Mouse (Mus musculus) midbrain, embryonic 11.5 days (tissue): ENCODE measurements around the gene Il2ra. TPM values are rescaled to one million over a fixed set of nuclear protein-coding genes. Genes with fewer than 3 reads are reported as not detected.
"Not testable (repeated sequence)": the region's sequence is repeated elsewhere in the genome, so short reads cannot be mapped to it uniquely, and the experiment has no call there.

Source experiments
- ATAC-seq: fragments of 200-750 bp; cut with Nextera tagmentation; 2 replicates; pipeline ENCODE4 v1.8.0; 2017; ENCODE audit warnings: moderate TSS enrichment, moderate library complexity; ENCODE audit not compliant: low FRiP score
- DNase-seq: peaks from one replicate; pipeline ENCODE4 v3.0.0; 2015; ENCODE audit warnings: low spot score; ENCODE audit errors: missing footprints
- H3K27ac ChIP-seq: fragments of 300-500 bp; sonication (generic); 2 replicates; pipeline ENCODE4 v1.5.1; 2014; ENCODE audit warnings: low read depth, low read length
- H3K27me3 ChIP-seq: fragments of 300-500 bp; sonication (generic); 2 replicates; pipeline ENCODE4 v1.6.1; 2014; ENCODE audit warnings: mild to moderate bottlenecking, low read length, moderate library complexity, mixed read lengths; ENCODE audit not compliant: control insufficient read depth, insufficient read depth
- H3K36me3 ChIP-seq: fragments of 300-500 bp; sonication (generic); 2 replicates; pipeline ENCODE4 v1.6.1; 2014; ENCODE audit warnings: mild to moderate bottlenecking, low read length, moderate library complexity, mixed read lengths; ENCODE audit not compliant: control insufficient read depth, insufficient read depth
- H3K4me1 ChIP-seq: fragments of 300-500 bp; sonication (generic); 2 replicates; pipeline ENCODE4 v1.6.1; 2014; ENCODE audit warnings: low read length; ENCODE audit not compliant: control insufficient read depth, insufficient read depth
- H3K4me2 ChIP-seq: fragments of 300-500 bp; sonication (generic); 2 replicates; pipeline ENCODE4 v1.6.1; 2014; ENCODE audit warnings: mild to moderate bottlenecking, moderate library complexity
- H3K4me3 ChIP-seq: fragments of 300-500 bp; sonication (generic); 2 replicates; pipeline ENCODE4 v1.5.1; 2014; ENCODE audit warnings: low read depth, low read length
- H3K9ac ChIP-seq: fragments of 300-500 bp; sonication (generic); 2 replicates; pipeline ENCODE4 v1.6.1; 2014; ENCODE audit warnings: low read length
- H3K9me3 ChIP-seq: fragments of 300-500 bp; sonication (generic); 2 replicates; pipeline ENCODE4 v1.6.1; 2016; ENCODE audit warnings: low read length; ENCODE audit not compliant: control insufficient read depth
- WGBS: fragments of 180-500 bp; shearing (Covaris S2); extraction: QIAGEN DNeasy Blood & Tissue Kit; methylation state at CpG from one replicate; pipeline ENCODE4 v1.1.7; 2014; 5-methylcytosine and 5-hydroxymethylcytosine counted together
- polyA plus RNA-seq: library from polyadenylated mRNA; unstranded; fragments of >200 nt; fragmentation: Nextera tagmentation; extraction: Ambion mirVana; gene quantifications from 2 replicates; pipeline ENCODE4 v1.2.1, GENCODE M21; 2014

Il2ra gene
- polyA plus RNA-seq, 1 experiment from 2014 or later, result not detected

DNA sequence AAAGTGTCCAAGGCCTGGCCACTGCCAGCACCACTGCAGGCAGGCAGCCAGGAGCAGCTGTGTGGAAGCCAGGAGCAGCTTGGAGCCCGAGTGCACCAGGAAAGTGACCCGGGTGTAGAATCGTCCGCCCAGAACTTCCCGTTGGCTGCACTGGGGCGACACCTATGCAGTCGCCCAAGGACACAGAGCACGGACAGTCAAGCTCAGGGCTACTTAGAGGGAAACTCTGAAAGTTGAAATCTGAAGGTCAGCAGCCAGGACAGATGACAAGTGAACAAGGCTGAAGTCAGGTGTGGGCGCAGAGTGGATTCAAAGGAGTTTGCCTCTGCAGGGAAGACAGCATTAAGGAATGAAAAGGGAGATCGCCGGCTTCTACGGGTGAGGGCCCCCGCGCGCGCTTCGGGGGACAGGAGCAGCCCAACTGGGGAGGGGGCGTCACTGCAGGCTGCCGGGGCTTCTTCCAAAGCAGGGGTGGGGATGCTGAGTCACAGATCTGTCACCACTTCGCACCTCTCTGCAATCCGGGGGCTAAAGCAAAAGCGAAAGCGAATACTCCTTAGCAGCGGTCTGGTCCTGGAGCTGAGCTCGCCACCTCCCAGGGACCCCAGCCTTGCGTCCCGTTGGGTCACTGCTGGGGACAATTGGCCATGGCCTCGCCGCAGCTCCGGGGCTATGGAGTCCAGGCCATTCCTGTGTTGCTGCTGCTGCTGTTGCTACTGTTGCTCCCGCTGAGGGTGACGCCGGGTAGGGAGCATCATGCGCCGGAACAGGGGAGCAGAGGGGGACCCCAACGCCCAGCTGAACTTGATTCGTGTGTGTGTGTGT is 62.8 kb downstream of the Il2ra start, which contains the start of gene Il15ra:
Gene Il15ra (plus strand): TSS at position 90 of the 825 bp plus-strand sequence.
- WGBS, result under 1% methylated on average over 37 of the region's 37 CpGs
- H3K4me1 ChIP-seq, result peaks cover 6% of the 10 kb centered on the region

GRCm38 (mm10) chr2:11706030-11706745 is 63.6 kb downstream of the Il2ra start:
- WGBS, result 5% methylated on average over 28 of the region's 28 CpGs
- H3K4me3 ChIP-seq, result peak overlapping the region; percentile 54
- peak; percentile 89 for DNase-seq
- peaks cover 13% of the 10 kb centered on the region for H3K27me3 ChIP-seq
- peak; percentile 71 for ATAC-seq
- peaks cover 6% of the 10 kb centered on the region for H3K4me1 ChIP-seq
- no peak overlapping the region for H3K27ac ChIP-seq
- peak overlapping the region; percentile 65 for H3K9ac ChIP-seq
- H3K4me2 ChIP-seq, result peak overlapping the region; percentile 98
- no peaks in the 10 kb centered on the region for H3K36me3 ChIP-seq
- no peaks in the 10 kb centered on the region for H3K9me3 ChIP-seq

More for the DNA sequence above, 62.8 kb downstream of the Il2ra start, which contains the start of gene Il15ra:
- H3K4me2 ChIP-seq, result peak within 1 kb of the TSS; percentile 98
- H3K27ac ChIP-seq, result no peak within 1 kb of the TSS
- ATAC-seq (peak; percentile 77), DNase-seq (peak; percentile 96)
- peaks cover 13% of the 10 kb centered on the region for H3K27me3 ChIP-seq
- H3K9me3 ChIP-seq, result no peaks in the 10 kb centered on the region
- H3K36me3 ChIP-seq, result no peaks in the 10 kb centered on the region
- H3K4me3 ChIP-seq, result peak within 1 kb of the TSS; percentile 54
- peak within 1 kb of the TSS; percentile 65 for H3K9ac ChIP-seq

DNA sequence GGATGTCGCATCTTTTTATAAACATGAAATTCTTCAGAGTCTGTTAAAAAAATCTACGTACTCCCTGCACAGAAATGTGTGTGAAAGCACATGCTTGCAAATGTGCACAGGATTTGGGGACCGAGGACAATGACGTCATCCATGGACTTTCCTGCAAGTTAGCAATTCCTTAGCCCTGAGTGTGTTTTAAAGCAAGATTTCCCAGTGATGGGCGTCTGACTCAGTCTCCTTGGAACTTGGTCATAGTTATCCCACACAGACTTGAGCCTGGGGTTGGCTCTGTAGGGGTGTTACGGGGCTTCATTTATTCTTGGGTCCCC is 64.1 kb downstream of the Il2ra start:
- Histone ChIP-seq H3K27me3 (peaks cover 13% of the 10 kb centered on the region), H3K4me2 (peak overlapping the region; percentile 98), H3K4me3 (no peak overlapping the region), H3K27ac (no peak overlapping the region), H3K9ac (no peak overlapping the region), H3K9me3 (no peaks in the 10 kb centered on the region), H3K36me3 (no peaks in the 10 kb centered on the region), H3K4me1 (peaks cover 6% of the 10 kb centered on the region)
- peak; percentile 92 for DNase-seq
- 42% methylated on average over 6 of the region's 6 CpGs for WGBS
- no peak for ATAC-seq

DNA sequence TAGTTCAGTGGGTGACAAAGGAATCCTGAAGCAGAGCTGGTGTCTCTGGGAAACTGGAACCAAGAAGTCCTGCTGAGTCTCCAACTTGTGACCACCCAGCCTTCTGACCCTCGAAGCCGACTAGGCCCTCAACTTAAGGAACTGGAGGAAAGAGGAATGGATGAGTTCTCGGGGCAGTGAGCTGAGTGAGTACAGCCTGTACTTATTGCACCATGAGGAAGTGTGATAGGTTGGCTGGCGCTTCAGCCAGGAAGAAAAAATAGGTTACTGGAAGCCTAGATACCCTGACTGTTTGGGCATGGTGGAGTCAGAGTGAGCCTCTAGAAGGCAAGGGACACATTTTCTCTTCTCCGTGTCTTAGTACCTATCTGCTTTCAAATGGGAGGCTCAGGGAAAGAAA is 65.9 kb downstream of the Il2ra start:
- 79% methylated on average over 5 of the region's 5 CpGs for WGBS
- DNase-seq (no peak), ATAC-seq (no peak)
- H3K9me3 ChIP-seq, result no peaks in the 10 kb centered on the region
- no peak overlapping the region for H3K27ac ChIP-seq
- peaks cover 6% of the 10 kb centered on the region for H3K4me1 ChIP-seq
- H3K36me3 ChIP-seq, result no peaks in the 10 kb centered on the region
- peaks cover 13% of the 10 kb centered on the region for H3K27me3 ChIP-seq
- no peak overlapping the region for H3K4me3 ChIP-seq
- no peak overlapping the region for H3K4me2 ChIP-seq
- no peak overlapping the region for H3K9ac ChIP-seq

DNA sequence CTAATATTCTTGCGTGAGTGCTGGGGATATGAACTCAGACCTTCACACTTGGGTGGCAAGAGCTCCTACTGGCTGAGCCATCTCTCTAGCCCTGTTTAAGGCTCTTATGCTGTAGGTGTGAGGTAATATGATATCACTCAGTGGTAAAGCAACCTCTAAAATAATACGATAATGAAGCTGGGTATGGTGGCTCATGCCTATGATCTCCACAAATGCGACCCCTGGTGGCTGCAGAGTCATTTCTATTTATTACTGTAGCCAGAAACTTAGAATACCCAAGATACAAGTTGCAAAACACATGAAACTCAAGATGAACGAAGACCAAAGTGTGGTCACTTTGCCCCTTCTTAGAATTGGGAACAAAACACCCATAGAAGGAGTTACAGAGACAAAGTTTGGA is 67.5 kb downstream of the Il2ra start:
- H3K9me3 ChIP-seq, ATAC-seq, H3K4me1 ChIP-seq, H3K27ac ChIP-seq, H3K4me3 ChIP-seq, H3K36me3 ChIP-seq, DNase-seq, H3K4me2 ChIP-seq, H3K9ac ChIP-seq: not testable (repeated sequence)
- WGBS, result 62% methylated on average over 4 of the region's 4 CpGs
- peaks cover 13% of the 10 kb centered on the region for H3K27me3 ChIP-seq

DNA sequence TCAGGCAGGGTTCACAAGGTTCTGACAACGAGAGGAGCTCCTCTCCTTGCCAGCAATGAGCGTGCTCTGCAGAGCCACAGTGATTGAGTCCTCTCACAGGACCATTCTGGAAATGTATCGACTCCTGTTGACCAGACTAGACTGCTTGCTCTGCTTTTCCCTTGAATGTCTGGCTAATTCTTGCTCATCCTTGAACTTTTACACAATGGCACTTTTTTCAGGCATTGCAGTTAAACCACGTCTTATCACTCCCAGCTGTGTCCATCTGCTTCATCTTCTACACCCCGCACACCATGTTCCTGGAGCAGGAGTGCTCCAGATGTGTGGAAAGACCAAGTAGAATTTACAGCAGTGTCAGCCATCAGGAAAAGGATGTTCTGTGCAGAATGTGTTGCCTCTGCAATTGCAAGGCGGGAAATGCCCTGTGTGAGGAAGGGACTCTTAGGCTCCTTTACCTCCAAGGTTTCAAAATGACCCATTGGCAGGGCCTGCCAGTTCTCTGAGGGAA is 69.9 kb downstream of the Il2ra start:
- DNase-seq (no peak), ATAC-seq (no peak)
- no peaks in the 10 kb centered on the region for H3K9me3 ChIP-seq
- H3K36me3 ChIP-seq, result no peaks in the 10 kb centered on the region
- no peak overlapping the region for H3K4me2 ChIP-seq
- H3K27me3 ChIP-seq, result no peaks in the 10 kb centered on the region
- 90% methylated on average over 6 of the region's 6 CpGs for WGBS
- H3K4me3 ChIP-seq, result no peak overlapping the region
- no peak overlapping the region for H3K27ac ChIP-seq
- no peaks in the 10 kb centered on the region for H3K4me1 ChIP-seq
- H3K9ac ChIP-seq, result no peak overlapping the region

GRCm38 (mm10) chr2:11713021-11713420 is 70.4 kb downstream of the Il2ra start:
- Histone ChIP-seq H3K4me3 (no peak overlapping the region), H3K9me3 (no peaks in the 10 kb centered on the region), H3K4me2 (no peak overlapping the region), H3K27ac (no peak overlapping the region), H3K4me1 (no peaks in the 10 kb centered on the region), H3K36me3 (no peaks in the 10 kb centered on the region), H3K9ac (no peak overlapping the region), H3K27me3 (no peaks in the 10 kb centered on the region)
- WGBS, result 75% methylated on average over 3 of the region's 3 CpGs
- ATAC-seq (no peak), DNase-seq (no peak)

DNA sequence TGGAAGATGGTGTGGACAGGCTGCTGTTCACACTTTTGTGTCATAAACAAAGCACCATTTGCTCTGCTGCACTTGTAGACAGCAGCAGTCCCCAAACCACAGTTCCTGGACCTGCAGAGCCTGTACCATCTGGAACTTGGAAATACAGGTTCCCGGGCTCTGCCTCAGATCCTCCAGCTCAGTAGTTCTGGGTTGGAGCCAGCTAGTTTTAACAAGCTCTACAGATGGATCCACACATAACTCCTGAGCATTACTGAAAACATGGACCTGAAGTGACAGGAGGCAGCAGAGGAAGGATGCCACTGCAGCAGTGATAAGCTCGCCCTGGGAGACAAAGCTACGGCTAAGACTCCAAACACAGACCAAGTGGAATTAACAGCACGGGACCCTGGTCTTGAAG is 71.9 kb downstream of the Il2ra start:
- no peaks in the 10 kb centered on the region for H3K4me1 ChIP-seq

DNA sequence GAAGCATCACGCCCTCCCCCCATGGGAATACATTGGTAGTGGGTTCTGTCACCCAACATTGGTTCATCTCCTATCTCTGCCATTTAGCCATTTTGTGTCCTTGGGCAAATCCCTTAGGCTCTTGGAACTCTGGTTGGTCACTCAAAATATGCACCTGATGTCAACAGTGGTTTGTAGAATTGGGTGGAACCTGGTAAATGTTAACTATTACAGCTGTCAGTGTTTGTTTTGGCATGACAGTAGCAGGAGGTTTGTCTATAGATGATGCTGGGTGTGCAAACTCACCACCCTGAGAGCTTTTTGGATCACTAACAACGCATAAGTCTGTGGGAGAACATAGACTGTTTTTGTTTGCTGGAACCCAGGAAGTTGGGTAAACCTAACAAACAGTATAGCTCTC is 76.0 kb downstream of the Il2ra start:
- no peak for ATAC-seq
- Histone ChIP-seq H3K27me3 (no peaks in the 10 kb centered on the region), H3K4me2 (no peak overlapping the region), H3K9ac (no peak overlapping the region), H3K27ac (no peak overlapping the region), H3K9me3 (no peaks in the 10 kb centered on the region), H3K36me3 (no peaks in the 10 kb centered on the region), H3K4me1 (no peaks in the 10 kb centered on the region), H3K4me3 (no peak overlapping the region)
- DNase-seq, result no peak
- WGBS, result 80% methylated on average over 2 of the region's 2 CpGs

More for the DNA sequence above, 71.9 kb downstream of the Il2ra start:
- no peaks in the 10 kb centered on the region for H3K36me3 ChIP-seq
- H3K27ac ChIP-seq, result no peak overlapping the region
- no peak overlapping the region for H3K9ac ChIP-seq
- H3K4me2 ChIP-seq, result no peak overlapping the region
- no peak overlapping the region for H3K4me3 ChIP-seq
- no peaks in the 10 kb centered on the region for H3K27me3 ChIP-seq
- 89% methylated on average over 4 of the region's 4 CpGs for WGBS
- no peaks in the 10 kb centered on the region for H3K9me3 ChIP-seq
- ATAC-seq (no peak), DNase-seq (no peak)
